Mouse (Mus musculus) neural tube, embryonic 12.5 days (tissue): ENCODE data around the gene Uap1l1. TPM values are rescaled to one million over a fixed set of nuclear protein-coding genes. Genes with fewer than 3 reads are reported as not detected.
A peak's percentile ranks its signal among the peaks of the same experiment; 100 is the strongest.

Experiments
- ATAC-seq: fragments of 200-750 bp; cut with Nextera tagmentation; 2 replicates; pipeline ENCODE4 v1.8.0; 2017; ENCODE audit warnings: low read depth, mild to moderate bottlenecking, moderate TSS enrichment, moderate library complexity; ENCODE audit not compliant: low FRiP score
- H3K27ac ChIP-seq: fragments of 300-500 bp; sonication (generic); 2 replicates; pipeline ENCODE4 v1.5.1; 2016
- H3K27me3 ChIP-seq: fragments of 300-500 bp; sonication (generic); replicated peaks from 2 replicates; pipeline ENCODE4 v1.6.1; 2016; ENCODE audit warnings: mild to moderate bottlenecking
- H3K36me3 ChIP-seq: fragments of 300-500 bp; sonication (generic); 2 replicates; pipeline ENCODE4 v1.6.1; 2016; ENCODE audit warnings: mild to moderate bottlenecking
- H3K4me1 ChIP-seq: fragments of 300-500 bp; sonication (generic); 2 replicates; pipeline ENCODE4 v1.6.1; 2016
- H3K4me2 ChIP-seq: fragments of 300-500 bp; sonication (generic); replicated peaks from 2 replicates; pipeline ENCODE4 v1.6.1; 2016; ENCODE audit warnings: mild to moderate bottlenecking
- H3K4me3 ChIP-seq: fragments of 300-500 bp; sonication (generic); 2 replicates; pipeline ENCODE4 v1.5.1; 2016
- H3K9ac ChIP-seq: fragments of 300-500 bp; sonication (generic); 2 replicates; pipeline ENCODE4 v1.6.1; 2016; ENCODE audit warnings: mild to moderate bottlenecking
- H3K9me3 ChIP-seq: fragments of 300-500 bp; sonication (generic); 2 replicates; pipeline ENCODE4 v1.6.1; 2016; ENCODE audit warnings: mild to moderate bottlenecking
- WGBS: fragments of 180-500 bp; shearing (Covaris S2); methylation state at CpG from one replicate; pipeline ENCODE4 v1.1.7; 2016; 5-methylcytosine and 5-hydroxymethylcytosine counted together
- polyA plus RNA-seq: library from polyadenylated mRNA; unstranded; fragments of >200 nt; fragmentation: Nextera tagmentation; extraction: Ambion mirVana; gene quantifications from 2 replicates; pipeline ENCODE4 v1.2.1, GENCODE M21; 2016

Uap1l1 gene
- polyA plus RNA-seq, 1 experiment from 2014 or later, result 5.6 TPM

GRCm38 (mm10) chr2:25331470-25331869, 34.0 kb downstream of the Uap1l1 start:
- Histone ChIP-seq H3K4me1 (peaks cover 17% of the 10 kb centered on the region), H3K4me2 (peak overlapping the region; percentile 95), H3K36me3 (peaks cover 25% of the 10 kb centered on the region), H3K9me3 (no peaks in the 10 kb centered on the region), H3K4me3 (peak overlapping the region; percentile 86), H3K9ac (no peak overlapping the region; the same call in 1 of the 2 replicates), H3K27ac (no peak overlapping the region), H3K27me3 (no peaks in the 10 kb centered on the region)
- ATAC-seq, result no peak
- 60% methylated on average over 9 of the region's 9 CpGs for WGBS

DNA sequence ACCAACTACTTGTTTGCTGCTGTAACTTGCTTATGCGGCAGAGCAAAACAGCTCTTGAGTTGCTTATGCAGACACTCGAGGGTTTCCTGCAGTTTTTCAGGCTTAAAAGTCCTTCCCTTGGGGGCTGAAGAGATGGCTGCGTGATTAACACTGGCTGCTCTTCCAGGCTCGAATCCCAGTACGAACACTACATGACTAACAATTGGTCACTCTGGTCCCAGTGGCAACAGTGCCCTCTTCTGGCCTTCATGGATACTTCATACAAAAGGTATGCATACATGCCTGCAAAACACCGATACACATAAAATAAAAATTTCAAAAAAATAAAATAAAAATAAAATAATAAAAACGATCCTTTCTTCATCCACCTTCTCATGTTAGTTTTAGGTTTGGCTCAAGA, 37.0 kb downstream of the Uap1l1 start:
- H3K4me2 ChIP-seq, result no peak overlapping the region
- H3K9me3 ChIP-seq, result no peaks in the 10 kb centered on the region
- no peak overlapping the region for H3K9ac ChIP-seq
- H3K36me3 ChIP-seq, result no peaks in the 10 kb centered on the region
- no peak for ATAC-seq
- H3K4me3 ChIP-seq, result no peak overlapping the region
- peaks cover 12% of the 10 kb centered on the region for H3K4me1 ChIP-seq
- H3K27me3 ChIP-seq, result no peaks in the 10 kb centered on the region
- 33% methylated on average over 7 of the region's 7 CpGs for WGBS
- H3K27ac ChIP-seq, result no peak overlapping the region

GRCm38 (mm10) chr2:25326036-25326435, 39.4 kb downstream of the Uap1l1 start:
- H3K27me3 ChIP-seq, result no peaks in the 10 kb centered on the region
- WGBS, result 86% methylated on average over 2 of the region's 2 CpGs
- 0 out of 2 replicates have a peak, but pooled peaks cover under 1% of the 10 kb centered on the region for H3K4me1 ChIP-seq
- H3K4me2 ChIP-seq, result no peak overlapping the region
- H3K9ac ChIP-seq, result no peak overlapping the region
- no peak for ATAC-seq
- H3K9me3 ChIP-seq, result no peaks in the 10 kb centered on the region
- H3K4me3 ChIP-seq, result no peak overlapping the region
- H3K36me3 ChIP-seq, result no peaks in the 10 kb centered on the region
- no peak overlapping the region for H3K27ac ChIP-seq

DNA sequence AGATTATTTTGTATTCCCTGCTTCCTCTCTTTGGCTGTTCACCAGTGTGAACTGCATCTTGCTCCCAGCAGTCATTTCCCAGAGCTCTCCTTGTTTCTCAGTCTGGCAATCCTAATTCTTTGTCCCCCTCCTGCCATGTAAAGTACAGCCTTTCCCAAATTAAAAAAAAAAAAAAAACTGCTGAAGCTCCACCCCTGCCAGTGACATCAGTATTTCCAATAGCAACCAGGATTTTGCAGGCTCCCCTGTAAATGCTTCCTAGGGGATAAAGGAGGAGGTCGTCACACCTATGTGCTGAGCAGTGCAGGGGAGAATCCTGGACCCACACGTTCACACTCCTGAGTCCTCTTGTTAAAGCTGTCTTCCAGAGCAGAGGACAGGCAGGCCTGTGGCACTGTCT, 45.4 kb downstream of the Uap1l1 start:
- H3K4me3 ChIP-seq, result no peak overlapping the region
- H3K4me2 ChIP-seq, result no peak overlapping the region
- ATAC-seq, result no peak
- no peak overlapping the region for H3K27ac ChIP-seq
- H3K9me3 ChIP-seq, result no peaks in the 10 kb centered on the region
- no peaks in the 10 kb centered on the region for H3K36me3 ChIP-seq
- H3K27me3 ChIP-seq, result peaks cover 51% of the 10 kb centered on the region
- 0 out of 2 replicates have a peak, but pooled peaks cover 6% of the 10 kb centered on the region for H3K4me1 ChIP-seq
- 39% methylated on average over 2 of the region's 2 CpGs for WGBS
- no peak overlapping the region for H3K9ac ChIP-seq

GRCm38 (mm10) chr2:25318971-25319773, 46.3 kb downstream of the Uap1l1 start, which contains the start of gene Grin1:
Grin1 (minus strand) TSS chr2:25319187.
- H3K4me2 ChIP-seq, result peak within 1 kb of the TSS; percentile 72
- no peak within 1 kb of the TSS for H3K27ac ChIP-seq
- H3K27me3 ChIP-seq, result peaks cover 59% of the 10 kb centered on the region
- no peaks in the 10 kb centered on the region for H3K36me3 ChIP-seq
- no peaks in the 10 kb centered on the region for H3K9me3 ChIP-seq
- peak; percentile 76 for ATAC-seq
- H3K4me3 ChIP-seq, result peak within 1 kb of the TSS; percentile 41
- H3K9ac ChIP-seq, result peak within 1 kb of the TSS; percentile 47; the same call in 1 of the 2 replicates
- H3K4me1 ChIP-seq, result 0 out of 2 replicates have a peak, but pooled peaks cover 6% of the 10 kb centered on the region
- WGBS, result 10% methylated on average over 58 of the region's 58 CpGs

DNA sequence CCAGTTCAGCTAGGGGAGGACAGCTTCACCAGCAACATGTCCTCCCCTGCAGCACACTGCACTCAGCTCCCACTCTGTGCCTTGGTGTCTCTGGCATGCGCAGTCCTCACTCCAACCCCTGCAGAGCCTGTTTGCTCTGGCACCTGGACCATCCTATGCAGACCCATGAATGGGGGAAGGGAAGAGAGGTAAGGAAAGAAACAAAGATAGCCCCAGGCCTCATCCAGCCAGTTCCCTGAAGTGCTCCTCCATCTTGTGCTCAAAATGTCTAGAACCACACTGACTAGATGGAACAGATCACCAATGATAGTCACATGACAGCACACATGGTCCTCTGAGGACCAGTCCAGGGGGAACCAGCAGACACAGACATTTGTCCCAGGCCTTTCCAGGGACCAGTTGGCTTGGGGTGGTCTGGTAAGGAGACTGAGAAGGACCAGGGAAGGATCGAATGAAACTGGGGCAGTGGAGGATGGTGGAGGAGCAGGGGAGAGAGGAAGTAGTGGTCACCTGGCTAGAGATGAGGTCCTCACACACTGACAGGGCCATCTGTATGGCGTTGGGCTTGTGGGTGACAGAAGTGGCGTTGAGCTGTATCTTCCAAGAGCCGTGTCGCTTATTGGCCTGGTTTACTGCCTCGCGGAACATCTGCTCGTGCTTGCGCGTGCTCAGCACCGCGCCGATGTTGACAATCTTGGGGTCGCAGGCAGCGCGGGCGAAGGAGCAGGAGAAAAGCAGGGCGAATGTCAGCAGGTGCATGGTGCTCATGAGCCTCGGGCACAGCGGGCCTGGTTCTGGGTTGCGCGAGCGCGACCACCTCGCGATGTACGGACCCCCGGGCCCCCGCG, 47.1 kb downstream of the Uap1l1 start:
- Histone ChIP-seq H3K9ac (peak overlapping the region; percentile 47; the same call in 1 of the 2 replicates), H3K9me3 (no peaks in the 10 kb centered on the region), H3K4me2 (peak overlapping the region; percentile 72), H3K4me3 (peak overlapping the region; percentile 41), H3K27ac (no peak overlapping the region), H3K36me3 (no peaks in the 10 kb centered on the region), H3K4me1 (0 out of 2 replicates have a peak, but pooled peaks cover 6% of the 10 kb centered on the region), H3K27me3 (peaks cover 66% of the 10 kb centered on the region)
- peak; percentile 56 for ATAC-seq
- WGBS, result 5% methylated on average over 31 of the region's 31 CpGs

GRCm38 (mm10) chr2:25311491-25311891, 54.0 kb downstream of the Uap1l1 start:
- Histone ChIP-seq H3K27me3 (peaks cover 93% of the 10 kb centered on the region), H3K4me1 (no peaks in the 10 kb centered on the region)

GRCm38 (mm10) chr2:25310969-25311368, 54.5 kb downstream of the Uap1l1 start:
- no peaks in the 10 kb centered on the region for H3K36me3 ChIP-seq
- peak overlapping the region; percentile 11; the same call in 1 of the 2 replicates for H3K4me3 ChIP-seq
- H3K9ac ChIP-seq, result no peak overlapping the region
- H3K27ac ChIP-seq, result no peak overlapping the region
- WGBS, result 1% methylated on average over 22 of the region's 22 CpGs
- no peaks in the 10 kb centered on the region for H3K4me1 ChIP-seq
- H3K4me2 ChIP-seq, result no peak overlapping the region
- H3K27me3 ChIP-seq, result peaks cover 93% of the 10 kb centered on the region
- H3K9me3 ChIP-seq, result no peaks in the 10 kb centered on the region
- no peak for ATAC-seq

More at GRCm38 (mm10) chr2:25311491-25311891, 54.0 kb downstream of the Uap1l1 start:
- H3K9ac ChIP-seq, result no peak overlapping the region
- H3K36me3 ChIP-seq, result no peaks in the 10 kb centered on the region
- no peak overlapping the region for H3K4me2 ChIP-seq
- no peaks in the 10 kb centered on the region for H3K9me3 ChIP-seq
- no peak overlapping the region for H3K4me3 ChIP-seq
- no peak for ATAC-seq
- WGBS, result 5% methylated on average over 11 of the region's 11 CpGs
- no peak overlapping the region for H3K27ac ChIP-seq

DNA sequence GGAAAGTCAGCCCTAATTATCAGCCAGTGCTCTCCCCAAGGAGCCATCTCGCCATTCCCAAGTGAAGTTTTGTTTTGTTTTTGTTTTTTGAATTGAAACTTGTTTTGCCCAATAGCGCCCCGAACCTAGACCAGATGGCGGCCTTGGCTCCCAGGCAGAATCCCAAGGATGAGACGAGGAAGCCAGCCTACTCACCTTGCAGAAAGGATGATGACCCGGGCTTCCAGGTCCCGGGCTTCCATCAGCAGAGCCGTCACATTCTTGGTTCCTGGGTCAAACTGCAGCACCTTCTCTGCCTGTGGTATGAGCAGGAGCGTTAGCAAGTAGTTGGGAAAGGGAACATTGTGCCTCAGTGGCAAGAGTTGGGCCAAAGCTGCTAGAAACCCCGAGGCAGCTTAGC, 55.3 kb downstream of the Uap1l1 start:
- Histone ChIP-seq H3K36me3 (no peaks in the 10 kb centered on the region), H3K4me2 (no peak overlapping the region), H3K4me1 (0 out of 2 replicates have a peak, but pooled peaks cover 5% of the 10 kb centered on the region), H3K27me3 (peaks cover 93% of the 10 kb centered on the region), H3K27ac (no peak overlapping the region), H3K9me3 (no peaks in the 10 kb centered on the region), H3K4me3 (no peak overlapping the region), H3K9ac (no peak overlapping the region)
- no peak for ATAC-seq
- 55% methylated on average over 10 of the region's 10 CpGs for WGBS

Other genes starting within 250 kb of the Uap1l1 start
- 96.8 and 97.4 TPM in 2 replicates for gene Nrarp, start 184.9 kb downstream of the Uap1l1 start, polyA plus RNA-seq
- 1.5 and 1.8 TPM in 2 replicates for gene Tor4a, start 168.8 kb downstream of the Uap1l1 start, polyA plus RNA-seq
- 104 and 106 TPM in 2 replicates for gene Nelfb, start 154.2 kb downstream of the Uap1l1 start, polyA plus RNA-seq
- not detected in 2 replicates for gene Stpg3, start 151.0 kb downstream of the Uap1l1 start, polyA plus RNA-seq
- gene Fam166a, start 146.9 kb downstream of the Uap1l1 start, polyA plus RNA-seq, result not detected in 2 replicates
- 424 and 437 TPM in 2 replicates for gene Tubb4b, start 141.0 kb downstream of the Uap1l1 start, polyA plus RNA-seq
- gene Slc34a3, start 131.3 kb downstream of the Uap1l1 start, polyA plus RNA-seq, result not detected in 2 replicates
- gene Rnf224, start 128.9 kb downstream of the Uap1l1 start, polyA plus RNA-seq, result not detected in 2 replicates
- gene Rnf208, start 123.4 kb downstream of the Uap1l1 start, polyA plus RNA-seq, result 46.1 and 47.5 TPM in 2 replicates
- 0.30 TPM in 1 of 2 replicates, not detected in the other for gene Cysrt1, start 123.2 kb downstream of the Uap1l1 start, polyA plus RNA-seq
- gene AL732309.1, start 118.8 kb downstream of the Uap1l1 start, polyA plus RNA-seq, result 5.2 and 6.4 TPM in 2 replicates
- gene Tmem203, start 110.2 kb downstream of the Uap1l1 start, polyA plus RNA-seq, result 20.3 and 22.4 TPM in 2 replicates
- 14.4 and 15.2 TPM in 2 replicates for gene Tprn, start 103.1 kb downstream of the Uap1l1 start, polyA plus RNA-seq
- 201 and 204 TPM in 2 replicates for gene Ssna1, start 93.2 kb downstream of the Uap1l1 start, polyA plus RNA-seq
- gene Anapc2, start 93.2 kb downstream of the Uap1l1 start, polyA plus RNA-seq, result 142 and 144 TPM in 2 replicates
- not detected in 2 replicates for gene Tmem210, start 77.5 kb downstream of the Uap1l1 start, polyA plus RNA-seq
- gene Lrrc26, start 75.8 kb downstream of the Uap1l1 start, polyA plus RNA-seq, result not detected in 2 replicates
- gene Grin1, start 46.5 kb downstream of the Uap1l1 start, polyA plus RNA-seq, result 8.1 and 11.3 TPM in 2 replicates
- gene Man1b1, start 33.3 kb downstream of the Uap1l1 start, polyA plus RNA-seq, result 70.3 and 71.7 TPM in 2 replicates
- 21.2 and 24.5 TPM in 2 replicates for gene Dpp7, start 9.3 kb downstream of the Uap1l1 start, polyA plus RNA-seq
- gene Sapcd2, start 6.6 kb upstream of the Uap1l1 start, polyA plus RNA-seq, result 38.1 and 39.5 TPM in 2 replicates
- gene Entpd2, start 30.2 kb upstream of the Uap1l1 start, polyA plus RNA-seq, result 0.75 and 1.5 TPM in 2 replicates
- 241 and 266 TPM in 2 replicates for gene Npdc1, start 33.7 kb upstream of the Uap1l1 start, polyA plus RNA-seq
- 0.09 and 0.29 TPM in 2 replicates for gene Fut7, start 57.6 kb upstream of the Uap1l1 start, polyA plus RNA-seq
- gene Abca2, start 63.0 kb upstream of the Uap1l1 start, polyA plus RNA-seq, result 10.0 and 10.2 TPM in 2 replicates
- gene Clic3, start 91.2 kb upstream of the Uap1l1 start, polyA plus RNA-seq, result 1.7 and 2.3 TPM in 2 replicates
- 49.5 and 52.5 TPM in 2 replicates for gene Paxx, start 95.4 kb upstream of the Uap1l1 start, polyA plus RNA-seq
- 1.1 and 1.4 TPM in 2 replicates for gene Ptgds, start 104.4 kb upstream of the Uap1l1 start, polyA plus RNA-seq
- not detected in 2 replicates for gene Lcn12, start 128.2 kb upstream of the Uap1l1 start, polyA plus RNA-seq
- 107 and 118 TPM in 2 replicates for gene Fbxw5, start 135.1 kb upstream of the Uap1l1 start, polyA plus RNA-seq
- gene C8g, start 136.0 kb upstream of the Uap1l1 start, polyA plus RNA-seq, result 5.3 and 6.1 TPM in 2 replicates
- gene Traf2, start 181.3 kb upstream of the Uap1l1 start, polyA plus RNA-seq, result 26.9 and 28.0 TPM in 2 replicates
- 386 TPM in 2 replicates for gene Edf1, start 192.2 kb upstream of the Uap1l1 start, polyA plus RNA-seq
- gene Mamdc4, start 209.2 kb upstream of the Uap1l1 start, polyA plus RNA-seq, result 1.7 and 4.8 TPM in 2 replicates
- 169 and 176 TPM in 2 replicates for gene Phpt1, start 209.5 kb upstream of the Uap1l1 start, polyA plus RNA-seq
- 2.3 and 3.0 TPM in 2 replicates for gene Ajm1, start 216.1 kb upstream of the Uap1l1 start, polyA plus RNA-seq
- gene Rabl6, start 242.8 kb upstream of the Uap1l1 start, polyA plus RNA-seq, result 78.3 and 82.5 TPM in 2 replicates